Mouse (Mus musculus): ENCODE results near the gene Olfr655. TPM values are rescaled to one million over a fixed set of nuclear protein-coding genes. Genes with fewer than 3 reads are reported as not detected.

Gene Olfr655
- not detected for total RNA-seq (2021)
- long read RNA-seq, experiment 1 = 0 reads
- long read RNA-seq, experiment 2 = 0 reads

DNA sequence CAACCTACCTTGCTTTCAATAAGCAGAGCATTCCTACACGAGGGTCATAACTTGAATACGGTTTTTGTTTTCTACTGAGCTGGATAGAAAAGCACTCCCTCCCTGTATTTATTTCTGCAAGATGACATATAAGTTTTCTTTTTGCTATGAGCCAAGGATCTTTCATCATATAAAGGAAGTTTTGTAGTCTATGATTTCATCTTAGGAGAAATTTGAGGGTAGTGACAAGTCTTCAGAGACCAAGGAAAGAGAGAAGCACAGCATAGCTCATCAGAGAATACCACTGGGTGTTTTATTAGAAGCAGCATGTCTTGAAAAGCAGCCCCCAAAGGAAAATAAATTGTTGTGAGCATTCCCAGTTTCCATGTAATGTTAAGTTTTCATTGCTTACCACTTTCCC lies at the start of gene Olfr655:
Gene Olfr655, minus strand, starts transcription at position 101 of the 400 bp plus-strand sequence.
- no peak for DNase-seq (ENCODE audit: low spot score in 2 of 2)

DNA sequence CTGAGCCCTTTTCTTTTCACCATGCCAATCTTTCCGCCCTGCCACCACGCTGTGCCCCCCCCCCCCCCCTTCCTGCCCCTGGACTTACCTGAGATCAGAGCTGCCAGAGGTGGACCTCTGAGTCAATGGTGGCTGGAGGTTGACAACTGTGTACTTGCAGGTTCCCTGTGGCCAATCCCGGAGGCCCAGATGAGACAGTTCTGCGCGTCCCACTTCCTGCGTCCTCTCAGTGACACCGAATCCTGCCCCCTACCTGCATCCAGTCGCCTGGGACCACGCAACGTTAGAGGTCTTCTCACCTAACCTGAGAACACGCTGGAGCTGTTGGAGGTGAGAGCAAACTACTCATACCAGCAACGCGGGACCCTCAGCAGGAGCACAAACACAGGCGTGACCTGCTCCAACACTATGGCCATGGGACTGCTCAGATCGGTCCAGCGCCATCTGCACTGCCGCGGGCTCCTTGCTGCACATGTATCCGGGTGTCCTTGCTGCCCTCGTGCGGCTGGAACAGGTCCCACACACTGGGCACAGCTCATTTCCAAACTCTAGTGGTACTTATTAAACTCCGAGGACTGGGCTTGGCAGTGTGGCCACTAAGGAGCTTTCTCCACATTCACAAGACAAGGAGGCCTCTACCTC lies 45.4 kb upstream of the Olfr655 start, which contains the start of gene Olfr658:
Gene Olfr658, minus strand, starts transcription at position 465 of the 642 bp plus-strand sequence.
- peak in 1 of 2 experiments; percentile 10 for DNase-seq (ENCODE audit: low spot score in 2 of 2)

DNA sequence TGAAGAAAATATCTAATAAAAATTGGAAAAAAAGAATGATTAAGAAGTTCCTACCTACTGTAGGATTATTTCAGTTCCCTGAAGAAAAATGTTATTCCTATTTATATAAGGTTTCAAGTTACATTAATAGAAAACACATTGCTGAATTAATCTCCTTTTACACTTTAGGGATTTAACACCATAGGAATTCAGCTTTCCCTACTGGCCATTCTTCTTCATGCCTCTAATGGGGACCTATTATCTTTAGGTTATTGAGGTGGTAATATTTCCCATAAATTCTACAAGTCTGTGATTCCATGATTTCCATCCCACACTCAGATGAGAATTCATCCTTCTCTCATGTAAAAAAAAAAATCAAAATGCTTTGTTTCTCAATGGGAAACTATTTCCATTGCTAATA lies 22.9 kb upstream of the Olfr655 start, which contains the start of gene Olfr657:
Gene Olfr657, plus strand, starts transcription at position 301 of the 400 bp plus-strand sequence.
- no peak for DNase-seq (ENCODE audit: low spot score in 2 of 2)

DNA sequence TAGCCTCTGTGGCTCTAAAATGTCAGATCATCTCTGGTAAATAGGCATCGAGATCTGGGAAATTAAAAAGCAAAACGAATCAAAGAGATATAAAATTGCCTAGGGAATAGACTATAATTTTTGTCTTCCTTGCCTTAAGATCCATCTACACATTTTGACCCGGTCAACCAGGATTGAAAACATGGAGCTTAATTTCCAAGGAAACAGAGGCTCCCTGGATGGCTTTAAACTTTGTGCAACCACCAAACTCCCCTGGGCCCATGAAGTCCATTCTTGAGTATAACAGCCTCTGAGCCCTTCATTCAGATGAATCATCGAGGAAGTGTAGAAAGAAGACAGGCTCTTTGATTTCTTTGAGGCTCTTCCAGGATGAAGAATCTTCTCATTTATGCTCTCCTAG lies 12.1 kb upstream of the Olfr655 start, which contains the start of gene Olfr656:
Gene Olfr656, plus strand, starts transcription at position 301 of the 400 bp plus-strand sequence.
- DNase-seq (ENCODE audit: low spot score in 2 of 2) = no peak

DNA sequence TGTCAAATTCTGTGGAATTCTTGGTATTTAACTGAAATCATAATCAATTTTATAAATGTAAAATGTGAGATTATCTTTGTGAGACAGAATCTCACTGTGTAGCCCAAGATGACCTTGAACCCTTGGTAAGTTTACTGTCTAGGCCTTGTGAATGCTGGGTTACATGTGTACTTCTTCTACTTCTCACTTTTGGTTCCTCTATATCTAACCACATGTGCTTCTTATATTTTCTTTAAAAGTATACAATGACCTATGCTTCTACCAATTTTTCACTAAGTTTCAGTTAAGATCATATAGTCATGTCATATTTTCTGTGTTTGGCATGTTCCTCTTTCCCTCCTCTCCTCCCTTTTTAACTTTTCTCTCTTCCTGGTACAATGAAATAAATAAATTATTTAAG lies 3.1 kb upstream of the Olfr655 start:
- DNase-seq (ENCODE audit: low spot score in 2 of 2) = no peak

DNA sequence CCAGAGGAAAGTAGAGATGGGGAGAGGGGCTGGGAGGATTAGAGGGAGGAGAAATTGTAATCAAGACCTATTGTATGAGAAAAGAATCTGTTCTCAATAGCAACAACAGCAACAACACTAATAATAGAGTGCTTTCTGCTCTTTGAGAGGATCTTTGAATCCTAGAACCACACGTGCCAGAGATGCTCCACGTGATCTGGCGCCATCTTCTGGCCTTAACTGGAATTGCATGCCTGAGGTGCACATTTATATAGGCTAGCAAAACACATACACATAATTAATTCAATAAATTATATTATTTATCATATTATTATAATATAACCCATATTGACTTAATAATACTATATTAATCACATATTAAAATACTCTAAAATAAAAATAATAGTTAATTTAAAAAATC lies 1.6 kb upstream of the Olfr655 start:
- no peak for DNase-seq (ENCODE audit: low spot score in 2 of 2)

DNA sequence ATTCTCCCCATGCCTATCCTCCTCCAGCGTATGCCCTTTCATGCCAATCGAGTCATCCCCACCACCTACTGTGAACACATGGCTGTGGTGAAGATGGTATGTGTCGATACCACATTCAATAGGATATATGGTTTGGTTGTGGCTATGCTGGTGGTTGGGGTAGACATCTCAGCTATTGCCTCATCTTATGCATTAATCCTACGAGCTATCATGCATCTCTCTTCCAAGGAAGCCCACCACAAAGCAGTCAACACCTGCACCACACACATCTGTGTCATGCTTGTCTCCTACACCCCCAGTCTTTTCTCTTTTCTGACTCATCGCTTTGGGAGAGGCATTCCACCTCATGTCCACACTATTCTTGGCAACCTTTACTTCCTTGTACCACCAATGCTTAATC lies 13.3 kb downstream of the Olfr655 start:
- no peak for DNase-seq (ENCODE audit: low spot score in 2 of 2)

DNA sequence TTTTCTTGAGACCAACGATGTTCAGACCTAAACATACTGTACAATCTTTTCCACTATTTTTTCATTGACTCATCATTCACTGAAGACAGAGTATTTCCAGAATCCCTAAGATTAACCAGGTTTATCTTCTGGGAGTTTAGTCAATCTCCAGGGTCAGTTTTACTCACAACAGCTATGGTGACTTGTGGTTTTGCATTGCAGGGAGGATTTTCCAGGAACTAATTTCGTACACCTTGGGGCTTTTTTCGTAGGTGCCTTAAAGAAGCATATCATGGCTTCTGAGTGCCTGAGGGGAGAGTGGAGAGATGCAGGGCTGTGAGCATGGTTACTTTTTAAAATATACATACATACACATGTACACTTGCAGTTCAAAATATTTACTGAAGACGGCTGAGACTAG lies 14.9 kb downstream of the Olfr655 start, which contains the start of gene Olfr654:
Gene Olfr654, plus strand, starts transcription at position 301 of the 400 bp plus-strand sequence.
- DNase-seq (ENCODE audit: low spot score in 2 of 2) = no peak

DNA sequence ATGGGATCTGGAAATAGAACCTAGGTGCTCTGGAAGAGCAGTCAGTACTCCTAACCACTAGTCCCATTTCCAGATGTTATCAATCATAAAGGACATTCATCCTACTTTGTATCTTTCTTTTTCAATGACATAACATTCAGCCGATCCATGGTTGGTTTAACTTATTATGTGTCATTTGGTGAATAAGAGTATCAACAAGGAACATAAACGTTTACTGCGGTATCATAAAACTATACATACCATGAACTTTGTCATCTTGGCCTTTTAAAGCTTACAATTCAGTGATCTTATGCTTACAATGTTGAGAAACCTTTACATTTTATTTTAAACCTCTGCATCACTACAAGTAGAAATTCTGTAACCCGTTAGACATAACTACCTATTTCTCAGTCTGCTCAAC lies 20.1 kb downstream of the Olfr655 start:
- DNase-seq (ENCODE audit: low spot score in 2 of 2) = no peak

DNA sequence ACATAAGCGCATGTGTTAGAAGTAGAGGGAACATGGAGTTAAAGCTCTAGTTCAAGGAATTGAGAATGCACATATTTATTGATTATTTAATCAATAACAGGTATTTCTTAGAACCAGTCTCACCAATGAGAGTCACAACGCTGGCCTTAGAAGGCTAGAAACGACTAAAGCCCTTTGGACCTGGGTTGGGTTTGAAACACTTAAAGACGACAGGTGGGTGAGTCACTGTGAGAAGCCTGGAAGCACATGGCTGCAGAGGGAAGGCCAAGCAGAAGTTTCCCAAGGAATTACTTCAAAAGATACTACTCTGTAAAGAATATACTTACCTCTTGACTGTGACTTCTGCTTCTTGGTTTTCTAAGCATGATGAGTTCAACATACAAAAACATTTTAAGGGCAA lies 20.7 kb downstream of the Olfr655 start:
- no peak for DNase-seq (ENCODE audit: low spot score in 2 of 2)

DNA sequence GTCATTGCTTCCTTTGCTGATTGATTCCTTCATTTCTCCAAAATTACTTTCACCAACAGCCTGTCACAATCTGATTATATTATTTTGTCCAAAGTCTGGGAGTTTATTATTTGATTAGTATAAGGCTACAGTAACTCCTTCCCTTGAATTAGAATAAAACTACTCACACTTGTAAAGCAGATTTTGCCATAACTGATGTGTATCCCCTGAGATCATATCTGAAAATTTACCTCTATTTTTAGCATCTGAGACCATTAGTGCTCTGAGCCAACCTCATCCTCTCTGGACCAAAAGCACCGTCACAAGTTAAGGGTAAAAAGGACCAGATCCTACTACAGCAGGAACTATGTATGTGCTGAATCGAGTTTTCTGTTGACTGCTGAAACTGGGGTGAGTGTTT lies 24.6 kb downstream of the Olfr655 start, which contains the start of gene Olfr653:
Gene Olfr653, plus strand, starts transcription at position 301 of the 400 bp plus-strand sequence.
- DNase-seq (ENCODE audit: low spot score in 2 of 2) = no peak

DNA sequence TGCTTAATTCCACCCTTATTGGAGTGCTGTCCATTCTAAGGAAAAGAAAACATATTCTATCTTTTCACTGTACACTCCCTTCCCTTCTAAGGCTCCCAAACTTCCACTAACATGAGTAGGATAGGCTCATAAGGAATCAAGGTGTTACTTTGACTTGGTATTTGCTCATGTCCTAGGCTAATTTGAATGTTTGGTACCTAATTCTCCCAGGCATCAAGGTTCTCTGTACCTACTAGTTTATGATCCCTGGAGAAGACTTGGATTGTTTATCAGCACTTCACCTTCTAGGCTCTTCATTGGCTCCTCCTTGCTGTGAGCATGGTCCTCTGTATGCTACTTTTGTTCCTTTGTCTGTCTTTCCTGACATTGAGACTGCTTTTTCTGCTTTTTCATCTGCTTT lies 41.0 kb downstream of the Olfr655 start, which contains the start of gene Olfr652:
Gene Olfr652, plus strand, starts transcription at position 301 of the 400 bp plus-strand sequence.
- DNase-seq (ENCODE audit: low spot score in 2 of 2) = no peak

DNA sequence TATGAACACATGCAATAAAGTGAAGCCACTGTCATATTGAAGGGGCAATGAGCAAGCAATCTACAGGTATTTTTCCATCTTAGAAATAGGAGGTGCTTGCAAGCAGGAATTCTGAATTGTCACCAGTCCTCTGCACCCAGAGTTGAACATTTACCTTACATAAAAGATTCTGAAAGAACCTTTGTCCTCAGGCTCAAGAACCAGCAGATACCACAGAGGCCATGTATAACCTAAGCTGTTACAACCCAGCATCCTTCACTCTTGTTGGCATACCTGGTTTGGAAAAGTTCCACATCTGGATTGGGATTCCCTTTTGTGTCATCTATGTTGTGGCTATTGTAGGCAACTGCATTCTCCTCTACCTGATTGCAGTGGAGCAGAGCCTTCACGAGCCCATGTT lies 48.9 kb downstream of the Olfr655 start:
- no peak for DNase-seq (ENCODE audit: low spot score in 2 of 2)

DNA sequence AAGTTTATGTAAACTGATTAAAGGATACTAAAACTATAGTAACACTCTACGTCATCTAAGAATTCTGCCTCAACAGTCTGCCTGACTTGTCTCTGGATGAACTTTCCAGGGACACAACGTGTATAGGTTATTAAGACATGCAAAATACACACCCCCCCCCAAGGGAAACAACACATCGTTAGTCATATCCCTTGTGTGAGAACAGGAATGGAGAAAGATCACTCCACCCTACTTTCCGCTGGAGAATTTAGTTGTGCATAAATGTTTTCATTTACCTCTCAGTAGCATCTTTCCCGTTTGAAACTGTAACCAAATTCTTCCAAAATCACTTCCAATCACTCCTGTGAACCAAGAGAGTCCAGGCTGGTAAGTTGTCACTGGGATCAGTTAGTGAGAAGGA lies 51.7 kb downstream of the Olfr655 start, which contains the start of gene Olfr651:
Gene Olfr651, plus strand, starts transcription at position 301 of the 400 bp plus-strand sequence.
- DNase-seq (ENCODE audit: low spot score in 2 of 2) = no peak

Other genes starting within 250 kb of the Olfr655 start
- gene Trim12c, start 248.4 kb downstream of the Olfr655 start, total RNA-seq (2021) = 10 to 100 TPM; 15.6 to 15.9 TPM
- gene Trim30b, start 231.9 kb downstream of the Olfr655 start, total RNA-seq (2021) = not detected
- gene Trim30c, start 200.9 kb downstream of the Olfr655 start, total RNA-seq (2021) = under 1 TPM; 0.22 to 0.28 TPM
- 1 to 10 TPM; 4.9 to 6.5 TPM for gene Trim30a, start 136.6 kb downstream of the Olfr655 start, total RNA-seq (2021)
- 1 to 10 TPM; 7.8 to 9.7 TPM for gene Trim30d, start 93.9 kb downstream of the Olfr655 start, total RNA-seq (2021)
- not detected for gene Olfr651, start 51.6 kb downstream of the Olfr655 start, total RNA-seq (2021)
- gene Olfr652, start 40.9 kb downstream of the Olfr655 start, total RNA-seq (2021) = not detected
- not detected for gene Olfr653, start 24.5 kb downstream of the Olfr655 start, total RNA-seq (2021)
- gene Olfr654, start 14.8 kb downstream of the Olfr655 start, total RNA-seq (2021) = not detected
- gene Olfr656, start 12.2 kb upstream of the Olfr655 start, total RNA-seq (2021) = not detected
- gene Olfr657, start 23.0 kb upstream of the Olfr655 start, total RNA-seq (2021) = not detected
- gene Olfr658, start 45.5 kb upstream of the Olfr655 start, total RNA-seq (2021) = not detected
- not detected for gene Olfr659, start 65.0 kb upstream of the Olfr655 start, total RNA-seq (2021)
- not detected for gene Olfr661, start 84.7 kb upstream of the Olfr655 start, total RNA-seq (2021)
- gene Usp17le, start 175.7 kb upstream of the Olfr655 start, total RNA-seq (2021) = not detected
- gene Usp17lb, start 240.8 kb upstream of the Olfr655 start, total RNA-seq (2021) = under 1 TPM in 1 of 2 experiments, not detected in 1; 0.28 TPM